Mouse (Mus musculus): Measurements from ENCODE around the gene Kbtbd7.
"Not testable (repeated sequence)": the region's sequence is repeated elsewhere in the genome, so short reads cannot be mapped to it uniquely, and the experiment has no call there.

GRCm38 (mm10) chr14:79452591-79452934, 26.3 kb downstream of the Kbtbd7 start:
- TF ChIP-seq CTCF (IDR thresholded peaks at IDR 0.05 in 2 of 3, conservative IDR thresholded peaks at IDR 0.05 in 1 of 3; ENCODE audit: control insufficient read depth in 1 of 3, insufficient read depth in 1 of 3, low read depth in 2 of 3, low read length in 3 of 3, poor library complexity in 1 of 3, severe bottlenecking in 1 of 3); SIN3A (IDR thresholded peaks at IDR 0.05; ENCODE audit: low read length); CHD2 (IDR thresholded peaks at IDR 0.05; ENCODE audit: low read length); MEF2A (IDR thresholded peaks at IDR 0.05; ENCODE audit: extremely low read depth, insufficient replicate concordance, low read depth, low read length, poor library complexity, severe bottlenecking); POLR2A (IDR thresholded peaks at IDR 0.05; ENCODE audit: control insufficient read depth in 1 of 2, insufficient read depth in 1 of 2, low read depth in 1 of 2, low read length in 2 of 2, poor library complexity in 1 of 2); RAD21 (IDR thresholded peaks at IDR 0.05; ENCODE audit: low read depth, low read length); ZNF384 (IDR thresholded peaks at IDR 0.05; ENCODE audit: low read depth, low read length); MYB (IDR thresholded peaks at IDR 0.05; ENCODE audit: low read depth, low read length); HCFC1 (IDR thresholded peaks at IDR 0.05; ENCODE audit: low read depth, low read length); UBTF (IDR thresholded peaks at IDR 0.05; ENCODE audit: borderline replicate concordance, insufficient read depth, low read depth, low read length); TCF12 (IDR thresholded peaks at IDR 0.05; ENCODE audit: low read depth, low read length); ZC3H11A (IDR thresholded peaks at IDR 0.05; ENCODE audit: low read depth, low read length); MAX (IDR thresholded peaks at IDR 0.05; ENCODE audit: low read length): not testable (repeated sequence)

Data from MEL (cell line).